Mouse (Mus musculus) olfactory bulb, adult 2 months (tissue): ENCODE data around the gene Rom1.
"Not testable (repeated sequence)": the region's sequence is repeated elsewhere in the genome, so short reads cannot be mapped to it uniquely, and the experiment has no call there.

Source experiments
- CTCF ChIP-seq: fragments of 200-500 bp; IDR thresholded peaks from 2 replicates; pipeline ENCODE4 v1.5.1; 2012; ENCODE audit warnings: low read depth, mild to moderate bottlenecking, low read length, moderate library complexity; ENCODE audit not compliant: insufficient read depth
- POLR2A ChIP-seq: fragments of 200-500 bp; IDR thresholded peaks from 2 replicates; pipeline ENCODE4 v1.6.1; 2012; ENCODE audit warnings: mild to moderate bottlenecking, low read depth, low read length, moderate library complexity; ENCODE audit not compliant: insufficient read depth

GRCm38 (mm10) chr19:8972491-8972890, 43.3 kb upstream of the Rom1 start:
- not testable (repeated sequence) for TF ChIP-seq CTCF, POLR2A
